Mouse (Mus musculus): ENCODE results near the gene Cfap45. TPM values are rescaled to one million over a fixed set of nuclear protein-coding genes. Genes with fewer than 3 reads are reported as not detected.

The Cfap45 gene
- polyA plus RNA-seq, 1 experiment from 2014 or later: 1.1 TPM

DNA sequence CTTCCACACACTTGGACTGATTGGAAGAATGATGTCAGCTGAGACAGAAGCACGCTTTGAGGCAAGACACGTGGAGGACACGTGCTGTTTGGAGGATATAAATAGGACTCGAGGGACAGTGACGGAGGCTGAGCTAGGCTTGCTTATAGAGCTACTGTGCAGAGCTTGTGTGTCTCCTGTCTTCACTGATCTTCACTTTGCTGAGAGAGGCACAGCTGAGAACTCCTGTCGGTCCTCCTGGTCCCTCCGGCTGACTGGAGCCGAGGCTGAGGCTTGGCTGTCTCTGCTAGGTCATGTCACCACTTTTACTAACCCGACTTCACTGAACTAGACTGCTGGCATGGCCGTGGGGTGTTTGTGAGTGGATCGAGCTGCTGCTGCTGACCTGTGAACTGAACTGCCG, 3.1 kb downstream of the Cfap45 start:
- peaks cover 4% of the 10 kb centered on the region; the same call in 1 of the 2 replicates for H3K27me3 ChIP-seq
- no peak overlapping the region for H3K4me3 ChIP-seq
- no peak overlapping the region for H3K9ac ChIP-seq
- no peak overlapping the region for H3K27ac ChIP-seq
- H3K9me3 ChIP-seq: no peaks in the 10 kb centered on the region
- H3K36me3 ChIP-seq: no peaks in the 10 kb centered on the region
- WGBS: 53% methylated on average over 12 of the region's 12 CpGs
- no peak overlapping the region for H3K4me2 ChIP-seq (replicated peaks)
- peaks cover 10% of the 10 kb centered on the region; the same call in 1 of the 2 replicates for H3K4me1 ChIP-seq
- no peak for ATAC-seq (ENCODE audit: insufficient number of reproducible peaks, insufficient read depth, low FRiP score, low TSS enrichment)

DNA sequence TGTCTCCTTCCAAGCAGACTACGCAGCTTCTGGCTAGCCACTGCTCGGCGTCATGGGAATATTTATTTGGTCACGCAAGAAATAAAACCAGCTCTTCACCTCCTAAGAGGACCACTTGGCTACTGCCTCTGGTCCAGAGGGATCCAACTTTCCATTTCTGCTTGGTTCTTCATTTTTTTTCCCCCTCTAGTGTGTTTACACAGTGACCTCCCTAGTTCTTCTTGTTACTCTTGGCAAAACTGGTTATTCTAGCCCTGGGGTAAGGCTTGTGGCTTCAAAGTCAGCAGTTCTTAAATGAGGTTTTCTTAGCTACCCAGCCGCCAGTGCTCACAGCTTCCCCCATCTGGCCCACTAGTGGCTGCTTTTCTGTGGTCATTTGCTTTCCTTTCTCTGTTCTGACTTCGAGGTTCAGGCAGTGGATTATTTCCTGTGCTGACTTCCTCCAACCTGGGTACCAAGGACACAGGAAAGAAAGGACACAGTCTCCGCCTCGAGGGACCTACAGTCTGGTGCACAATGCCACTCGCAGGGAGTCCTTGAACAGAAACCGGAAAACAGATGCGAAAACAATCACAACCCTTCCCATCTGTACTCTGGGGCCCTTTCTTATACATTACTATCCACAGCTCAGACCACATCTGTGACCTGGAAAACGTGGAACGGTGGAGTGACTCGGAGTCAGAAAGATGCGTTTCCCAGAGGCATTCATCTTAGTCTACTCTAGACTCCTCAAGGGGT, 4.6 kb downstream of the Cfap45 start:
- no peaks in the 10 kb centered on the region for H3K36me3 ChIP-seq
- peak overlapping the region; percentile 30; the same call in 1 of the 2 replicates for H3K27ac ChIP-seq
- no peak overlapping the region for H3K9ac ChIP-seq
- H3K4me3 ChIP-seq: no peak overlapping the region
- no peak overlapping the region for H3K4me2 ChIP-seq (replicated peaks)
- H3K27me3 ChIP-seq: peaks cover 4% of the 10 kb centered on the region; the same call in 1 of the 2 replicates
- peaks cover 7% of the 10 kb centered on the region; the same call in 1 of the 2 replicates for H3K4me1 ChIP-seq
- ATAC-seq (ENCODE audit: insufficient number of reproducible peaks, insufficient read depth, low FRiP score, low TSS enrichment): no peak
- H3K9me3 ChIP-seq: no peaks in the 10 kb centered on the region
- 30% methylated on average over 15 of the region's 15 CpGs for WGBS

DNA sequence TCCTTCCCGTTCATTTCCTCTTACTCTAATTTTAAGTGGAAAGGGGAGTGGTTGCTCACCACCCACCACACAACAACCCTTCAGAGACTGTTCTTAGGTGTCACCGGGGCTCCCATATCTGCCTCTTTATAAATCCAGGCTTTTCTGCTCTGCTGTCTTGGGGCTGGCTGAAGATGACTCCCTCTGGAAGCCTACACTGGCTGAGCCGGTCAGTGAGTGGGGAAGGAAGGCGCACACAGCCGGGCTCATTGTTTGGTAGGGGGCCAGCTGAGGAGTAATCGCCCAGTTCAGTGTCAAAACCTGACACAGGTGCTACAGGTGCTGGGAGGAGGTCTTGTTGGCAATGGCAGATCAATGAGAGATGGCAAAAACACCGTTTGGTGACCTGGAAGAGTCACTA, 5.4 kb downstream of the Cfap45 start:
- no peaks in the 10 kb centered on the region for H3K36me3 ChIP-seq
- no peaks in the 10 kb centered on the region for H3K9me3 ChIP-seq
- 62% methylated on average over 7 of the region's 7 CpGs for WGBS
- H3K4me3 ChIP-seq: no peak overlapping the region
- peaks cover 4% of the 10 kb centered on the region; the same call in 1 of the 2 replicates for H3K27me3 ChIP-seq
- no peak overlapping the region for H3K27ac ChIP-seq
- no peak overlapping the region for H3K4me2 ChIP-seq (replicated peaks)
- H3K9ac ChIP-seq: no peak overlapping the region
- ATAC-seq (ENCODE audit: insufficient number of reproducible peaks, insufficient read depth, low FRiP score, low TSS enrichment): no peak
- H3K4me1 ChIP-seq: peaks cover 7% of the 10 kb centered on the region

DNA sequence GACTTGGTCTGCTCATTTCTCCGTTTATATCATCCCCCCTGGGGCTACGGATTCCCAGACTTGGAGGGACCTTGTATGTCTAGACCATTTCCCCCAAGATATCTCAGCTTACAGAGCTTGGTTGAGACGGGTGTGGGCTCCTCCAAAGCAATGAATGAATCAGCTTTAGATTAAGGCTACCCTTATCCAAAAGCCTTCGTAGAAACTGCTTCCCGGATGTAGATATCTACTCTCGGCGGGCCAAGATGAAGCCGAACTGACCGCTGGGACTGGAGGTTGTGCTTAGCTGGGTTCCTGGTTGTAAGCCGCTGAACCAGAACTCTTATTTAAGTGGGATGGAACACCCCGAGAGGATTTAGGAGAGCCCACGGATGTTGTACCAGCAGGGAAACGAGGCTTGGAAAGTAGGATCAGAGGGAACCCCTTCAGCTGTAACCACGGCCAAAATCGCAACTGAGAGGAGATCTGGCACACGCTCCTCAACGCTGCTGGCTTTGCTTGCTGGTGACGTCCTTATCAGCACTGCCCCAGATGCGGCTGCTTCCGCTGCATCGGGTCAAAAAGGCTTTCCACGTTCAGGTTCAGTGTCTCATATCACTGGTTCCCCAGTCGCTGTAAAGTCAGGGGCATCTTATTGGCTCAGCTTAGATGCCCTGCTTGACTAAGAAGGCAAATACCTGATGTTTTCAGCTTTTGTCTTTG, 5.9 kb downstream of the Cfap45 start:
- no peak for ATAC-seq (ENCODE audit: insufficient number of reproducible peaks, insufficient read depth, low FRiP score, low TSS enrichment)
- WGBS: 77% methylated on average over 23 of the region's 23 CpGs

DNA sequence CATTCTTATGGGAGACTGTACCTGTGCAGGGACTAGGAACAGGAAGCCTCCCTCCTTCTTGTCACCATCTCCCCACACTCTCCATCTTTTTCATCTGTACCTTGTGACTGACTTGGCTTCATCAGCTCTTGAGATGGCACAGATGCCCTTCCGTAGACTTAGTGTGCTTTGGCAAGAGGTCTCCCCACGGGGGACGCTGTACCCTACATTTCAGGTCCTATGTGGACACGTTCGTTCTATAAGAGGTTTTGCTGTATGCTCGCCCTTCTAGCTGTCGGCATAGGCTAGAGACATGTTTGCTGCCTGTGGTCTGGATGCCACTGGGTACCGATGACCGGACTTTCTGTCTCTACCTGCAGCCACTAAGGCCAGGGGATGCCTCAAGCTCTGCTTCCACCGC, 6.8 kb downstream of the Cfap45 start:
- Histone ChIP-seq H3K4me3 (no peak overlapping the region), H3K27me3 (peaks cover 14% of the 10 kb centered on the region; the same call in 1 of the 2 replicates), H3K4me1 (peaks cover 18% of the 10 kb centered on the region), H3K36me3 (no peaks in the 10 kb centered on the region), H3K4me2 (replicated peaks) (no peak overlapping the region), H3K27ac (no peak overlapping the region), H3K9me3 (no peaks in the 10 kb centered on the region), H3K9ac (no peak overlapping the region)
- WGBS: 87% methylated on average over 10 of the region's 10 CpGs
- no peak for ATAC-seq (ENCODE audit: insufficient number of reproducible peaks, insufficient read depth, low FRiP score, low TSS enrichment)

More for the DNA sequence above, 5.9 kb downstream of the Cfap45 start:
- Histone ChIP-seq H3K36me3 (no peaks in the 10 kb centered on the region), H3K4me1 (peaks cover 9% of the 10 kb centered on the region), H3K4me3 (no peak overlapping the region), H3K9me3 (no peaks in the 10 kb centered on the region), H3K9ac (no peak overlapping the region), H3K27me3 (peaks cover 7% of the 10 kb centered on the region; the same call in 1 of the 2 replicates), H3K4me2 (replicated peaks) (no peak overlapping the region), H3K27ac (no peak overlapping the region)

DNA sequence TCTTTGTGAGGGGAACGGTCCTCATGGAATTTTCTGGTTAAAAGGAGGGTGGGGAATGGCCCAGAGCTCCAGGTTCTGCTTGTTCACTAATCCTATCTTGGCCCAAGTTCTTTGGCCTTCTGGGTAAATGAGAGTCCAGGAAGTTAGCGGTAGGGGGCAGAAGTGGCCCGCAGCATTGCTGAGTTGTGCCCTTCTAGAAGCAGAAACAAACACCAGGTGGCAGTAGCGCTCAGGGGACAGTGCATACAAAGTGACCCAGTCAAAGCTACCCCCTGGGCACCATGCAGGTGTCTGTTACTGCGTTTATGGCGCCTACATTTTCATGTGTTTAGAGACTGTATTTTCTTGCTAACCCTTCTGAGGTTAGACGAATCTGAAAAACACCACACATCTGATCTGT, 8.1 kb downstream of the Cfap45 start:
- no peak overlapping the region for H3K9ac ChIP-seq
- H3K4me1 ChIP-seq: peaks cover 20% of the 10 kb centered on the region
- H3K4me2 ChIP-seq (replicated peaks): no peak overlapping the region
- ATAC-seq (ENCODE audit: insufficient number of reproducible peaks, insufficient read depth, low FRiP score, low TSS enrichment): peak; percentile 50; the same call in 1 of the 2 replicates
- H3K9me3 ChIP-seq: no peaks in the 10 kb centered on the region
- WGBS: 9% methylated on average over 7 of the region's 7 CpGs
- H3K27ac ChIP-seq: no peak overlapping the region
- H3K36me3 ChIP-seq: no peaks in the 10 kb centered on the region
- no peak overlapping the region for H3K4me3 ChIP-seq
- peaks cover 16% of the 10 kb centered on the region; the same call in 1 of the 2 replicates for H3K27me3 ChIP-seq

DNA sequence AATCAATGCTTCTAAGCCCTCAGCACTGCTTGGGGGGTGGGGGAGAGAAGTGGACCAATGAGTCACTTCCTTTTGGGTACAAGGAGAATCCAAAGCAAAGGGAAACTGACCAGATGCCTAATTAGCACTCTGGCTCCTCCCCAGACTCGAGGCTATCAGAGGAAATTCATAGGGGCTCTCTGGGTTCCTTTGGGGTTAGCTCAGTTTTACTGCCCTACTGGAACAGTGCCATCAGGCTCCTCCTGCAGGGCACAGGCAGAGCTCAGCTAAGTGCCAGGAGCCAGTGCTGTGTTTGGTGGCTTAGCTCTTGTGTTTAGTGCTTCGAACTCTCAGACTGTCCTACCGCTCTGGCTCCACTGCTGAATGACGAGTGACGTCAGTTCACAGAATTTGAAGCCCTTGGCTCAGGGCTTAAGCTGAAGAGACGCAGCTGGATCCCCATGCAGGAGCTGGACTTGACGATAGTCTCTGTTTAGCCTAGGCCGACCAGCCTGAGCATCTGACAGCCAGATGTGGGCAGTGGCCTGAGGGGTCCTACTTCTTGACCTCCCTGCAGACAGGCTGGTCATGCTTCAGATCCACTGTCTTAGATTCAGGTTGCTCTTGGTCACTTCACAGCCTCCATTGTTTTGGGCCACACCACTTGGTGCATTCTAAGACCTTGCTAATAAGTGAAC, 10.1 kb downstream of the Cfap45 start:
- WGBS: 6% methylated on average over 8 of the region's 8 CpGs
- Histone ChIP-seq H3K4me2 (replicated peaks) (no peak overlapping the region), H3K36me3 (no peaks in the 10 kb centered on the region), H3K4me3 (no peak overlapping the region), H3K27me3 (peaks cover 18% of the 10 kb centered on the region; the same call in 1 of the 2 replicates), H3K9ac (no peak overlapping the region), H3K4me1 (peaks cover 20% of the 10 kb centered on the region), H3K27ac (no peak overlapping the region), H3K9me3 (no peaks in the 10 kb centered on the region)
- ATAC-seq (ENCODE audit: insufficient number of reproducible peaks, insufficient read depth, low FRiP score, low TSS enrichment): peak; percentile 16; the same call in 1 of the 2 replicates

DNA sequence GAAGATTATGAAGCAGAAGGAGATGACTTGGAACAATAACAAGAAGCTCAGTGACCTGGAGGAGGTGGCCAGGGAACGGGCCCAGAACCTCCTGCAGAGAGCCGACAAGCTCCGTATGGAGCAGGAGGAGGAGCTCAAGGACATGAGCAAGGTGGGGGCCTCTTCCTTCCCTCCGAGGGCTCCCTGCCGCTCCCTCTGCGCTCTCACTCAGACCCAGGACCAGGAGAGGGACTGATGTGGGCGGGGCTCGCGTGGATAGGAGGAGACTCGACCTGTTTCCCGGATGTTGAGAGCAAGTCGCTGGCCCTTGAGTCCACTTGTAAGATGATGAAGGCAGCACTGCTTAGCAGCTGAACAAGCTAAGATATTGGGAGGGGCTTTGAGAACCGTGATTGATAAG, 11.9 kb downstream of the Cfap45 start:
- peak overlapping the region; percentile 25 for H3K4me3 ChIP-seq
- no peak overlapping the region for H3K27ac ChIP-seq
- H3K36me3 ChIP-seq: no peaks in the 10 kb centered on the region
- peaks cover 14% of the 10 kb centered on the region; the same call in 1 of the 2 replicates for H3K27me3 ChIP-seq
- peaks cover 20% of the 10 kb centered on the region for H3K4me1 ChIP-seq
- no peak overlapping the region for H3K9ac ChIP-seq
- ATAC-seq (ENCODE audit: insufficient number of reproducible peaks, insufficient read depth, low FRiP score, low TSS enrichment): no peak
- peak overlapping the region; percentile 49 for H3K4me2 ChIP-seq (replicated peaks)
- under 1% methylated on average over 12 of the region's 13 CpGs for WGBS
- H3K9me3 ChIP-seq: no peaks in the 10 kb centered on the region

DNA sequence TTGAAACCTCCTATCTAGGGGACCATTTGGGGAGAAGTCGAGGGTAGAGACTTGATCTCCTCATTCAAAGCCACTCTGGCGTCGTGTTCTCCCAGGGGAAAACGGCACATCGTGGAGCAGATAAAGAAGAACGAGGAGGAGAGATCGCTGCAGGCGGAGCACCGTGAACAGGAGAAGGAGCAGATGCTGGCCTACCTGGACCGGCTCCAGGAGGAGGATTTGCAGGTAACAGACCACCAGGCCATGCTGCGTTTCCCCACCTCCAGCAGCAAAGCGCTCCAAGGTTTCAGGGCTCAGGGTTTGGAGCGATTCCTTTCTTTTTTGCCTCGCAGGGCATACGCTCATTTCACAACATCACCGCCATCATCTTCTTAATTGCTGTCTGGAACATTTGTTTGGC, 14.5 kb downstream of the Cfap45 start:
- Histone ChIP-seq H3K4me3 (no peak overlapping the region), H3K9ac (no peak overlapping the region), H3K4me2 (replicated peaks) (no peak overlapping the region), H3K4me1 (peaks cover 25% of the 10 kb centered on the region), H3K27ac (no peak overlapping the region), H3K36me3 (no peaks in the 10 kb centered on the region), H3K27me3 (0 out of 2 replicates have a peak, but pooled peaks cover 14% of the 10 kb centered on the region), H3K9me3 (no peaks in the 10 kb centered on the region)
- 83% methylated on average over 16 of the region's 16 CpGs for whole genome bisulfite sequencing
- ATAC-seq (ENCODE audit: insufficient number of reproducible peaks, insufficient read depth, low FRiP score, low TSS enrichment): no peak

DNA sequence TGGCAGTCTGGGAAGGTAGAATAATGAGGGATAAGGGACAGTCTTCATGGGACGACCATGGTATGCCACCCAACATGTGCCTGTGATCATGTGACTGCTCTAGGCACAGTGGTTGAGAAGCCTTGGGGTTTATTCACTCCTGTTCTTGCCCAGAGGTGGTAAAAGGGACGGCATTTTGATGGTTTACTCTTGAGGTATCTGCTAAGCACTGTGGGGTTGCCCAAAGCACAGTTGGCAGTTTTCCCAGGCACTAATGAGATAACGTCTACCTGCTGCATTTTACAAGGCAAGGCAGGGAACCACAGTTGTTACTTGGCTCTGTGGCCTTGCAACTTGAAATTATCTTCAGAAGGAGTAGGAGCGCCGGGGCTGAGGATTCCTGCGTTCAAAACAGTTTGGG, 19.2 kb downstream of the Cfap45 start:
- no peaks in the 10 kb centered on the region for H3K36me3 ChIP-seq
- ATAC-seq (ENCODE audit: insufficient number of reproducible peaks, insufficient read depth, low FRiP score, low TSS enrichment): no peak
- H3K4me3 ChIP-seq: no peak overlapping the region
- H3K4me2 ChIP-seq (replicated peaks): no peak overlapping the region
- H3K9ac ChIP-seq: no peak overlapping the region
- WGBS: 51% methylated on average over 6 of the region's 6 CpGs
- no peak overlapping the region for H3K27ac ChIP-seq
- H3K27me3 ChIP-seq: 0 out of 2 replicates have a peak, but pooled peaks cover 8% of the 10 kb centered on the region
- H3K4me1 ChIP-seq: peaks cover 9% of the 10 kb centered on the region; the same call in 1 of the 2 replicates
- no peaks in the 10 kb centered on the region for H3K9me3 ChIP-seq

DNA sequence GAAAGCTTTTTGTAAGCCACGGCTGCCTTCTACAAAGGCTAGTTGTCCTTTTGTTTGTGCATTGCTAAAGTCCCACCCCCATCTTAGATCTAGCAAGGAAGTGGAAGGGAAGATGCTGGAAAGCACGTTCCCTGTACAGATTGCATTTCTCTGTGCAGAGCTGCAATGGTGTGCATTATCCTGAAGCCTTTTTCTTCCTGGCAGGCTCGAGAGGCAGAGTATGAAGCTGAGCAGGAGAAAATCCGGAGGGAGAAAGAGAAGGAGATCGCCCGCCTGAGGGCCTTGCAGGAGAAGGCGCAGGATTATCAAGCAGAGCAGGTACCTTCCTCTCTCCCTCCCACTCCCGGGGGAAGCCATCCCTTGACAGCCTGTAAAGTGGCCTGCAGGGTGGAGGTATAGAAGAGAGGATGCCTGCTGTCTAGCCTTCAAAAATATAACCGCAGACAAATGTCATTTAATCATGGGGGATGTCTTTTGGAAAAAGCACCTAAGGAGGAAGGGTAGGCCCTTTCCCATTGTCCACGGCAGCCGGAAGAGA, 19.8 kb downstream of the Cfap45 start:
- Histone ChIP-seq H3K27ac (no peak overlapping the region), H3K36me3 (no peaks in the 10 kb centered on the region), H3K9me3 (no peaks in the 10 kb centered on the region), H3K9ac (no peak overlapping the region), H3K27me3 (0 out of 2 replicates have a peak, but pooled peaks cover 8% of the 10 kb centered on the region), H3K4me1 (peaks cover 9% of the 10 kb centered on the region; the same call in 1 of the 2 replicates), H3K4me3 (no peak overlapping the region), H3K4me2 (replicated peaks) (no peak overlapping the region)
- no peak for ATAC-seq (ENCODE audit: insufficient number of reproducible peaks, insufficient read depth, low FRiP score, low TSS enrichment)
- WGBS: 42% methylated on average over 11 of the region's 11 CpGs
